Mouse (Mus musculus) left cerebral cortex, postnatal 4 days (tissue): ENCODE measurements around the gene Rgs10. TPM values are rescaled to one million over a fixed set of nuclear protein-coding genes. Genes with fewer than 3 reads are reported as not detected.
"Not testable (repeated sequence)": the region's sequence is repeated elsewhere in the genome, so short reads cannot be mapped to it uniquely, and the experiment has no call there.

Experiments used
- DNase-seq: peaks from one replicate; pipeline ENCODE4 v3.0.0-alpha.2; 2022
- intact Hi-C: fragments of 180-260 bp; cut with DNase I; formaldehyde crosslinking; loops from one replicate; pipeline ENCODE4 v1.15.1; 2025
- total RNA-seq, 2 experiments: library from RNA; stranded (reverse); gene quantifications; 2 replicates each; pipeline ENCODE4 v1.2.3; 2021

Rgs10 gene
- total RNA-seq, 2 experiments from 2014 or later: 34.3 to 41.2 TPM

- peak; percentile 92 for DNase-seq
- intact Hi-C loops: loop anchor here (5.0 kb wide), 1 partner anchor 101 kb away; the partner anchor contains the start of gene Tgfb1i1
Observed at GRCm38 (mm10) chr7:128348608-128349007, 70.0 kb downstream of the Rgs10 start.

- no peak for DNase-seq
- intact Hi-C loops: loop anchor here (5.0 kb wide), 1 partner anchor 100 kb away; the partner anchor contains the start of gene Tgfb1i1
Observed at GRCm38 (mm10) chr7:128346991-128347390, 71.6 kb downstream of the Rgs10 start.

GRCm38 (mm10) chr7:128346522-128346921, 72.0 kb downstream of the Rgs10 start:
- DNase-seq: no peak
- intact Hi-C loops: loop anchor here (5.0 kb wide), 1 partner anchor 99 kb away; the partner anchor contains the start of gene Tgfb1i1

GRCm38 (mm10) chr7:128345691-128346090, 72.9 kb downstream of the Rgs10 start:
- no peak for DNase-seq
- intact Hi-C loops: loop anchor here (5.0 kb wide), 1 partner anchor 98 kb away; the partner anchor contains the start of gene Tgfb1i1

GRCm38 (mm10) chr7:128344928-128345653, 73.5 kb downstream of the Rgs10 start:
- peak; percentile 66 for DNase-seq
- intact Hi-C loops: loop anchor here (5.0 kb wide), 1 partner anchor 98 kb away; the partner anchor contains the start of gene Tgfb1i1

- no peak for DNase-seq
- intact Hi-C loops: no loop called here
Observed at GRCm38 (mm10) chr7:128344488-128344887, 74.1 kb downstream of the Rgs10 start.

- intact Hi-C loops, DNase-seq: not testable (repeated sequence)
Observed at GRCm38 (mm10) chr7:128342691-128343090, 75.9 kb downstream of the Rgs10 start.

- DNase-seq, intact Hi-C loops: not testable (repeated sequence)
Observed at GRCm38 (mm10) chr7:128340321-128340720, 78.2 kb downstream of the Rgs10 start.

GRCm38 (mm10) chr7:128332896-128333295, 85.7 kb downstream of the Rgs10 start:
- no peak for DNase-seq
- intact Hi-C loops: no loop called here

- intact Hi-C loops: no loop called here
- no peak for DNase-seq
Observed at GRCm38 (mm10) chr7:128330981-128331380, 87.6 kb downstream of the Rgs10 start.

- intact Hi-C loops: no loop called here
- DNase-seq: no peak
Observed at GRCm38 (mm10) chr7:128324977-128325376, 93.6 kb downstream of the Rgs10 start.

Other genes with a start within 250 kb of the Rgs10 start
- gene Cox6a2, start 212.4 kb downstream of the Rgs10 start, total RNA-seq: 1 to 10 TPM; 3.2 TPM
- gene Armc5, start 181.4 kb downstream of the Rgs10 start, total RNA-seq: 10 to 100 TPM; 10.3 to 11.2 TPM
- gene 9130023H24Rik, start 180.7 kb downstream of the Rgs10 start, total RNA-seq: 1 to 10 TPM; 5.0 to 5.2 TPM
- gene Tgfb1i1, start 171.9 kb downstream of the Rgs10 start, total RNA-seq: 10 to 100 TPM; 36.9 to 37.6 TPM
- gene Slc5a2, start 153.1 kb downstream of the Rgs10 start, total RNA-seq: not detected
- 10 to 100 TPM; 23.4 to 27.8 TPM for gene BC017158, start 120.6 kb downstream of the Rgs10 start, total RNA-seq
- 100 to 1,000 TPM; 112 to 115 TPM for gene Tial1, start 43.0 kb upstream of the Rgs10 start, total RNA-seq
- gene Bag3, start 104.9 kb upstream of the Rgs10 start, total RNA-seq: 1 to 10 TPM; 3.8 to 4.4 TPM
- 100 to 1,000 TPM; 275 to 323 TPM for gene Inpp5f, start 192.6 kb upstream of the Rgs10 start, total RNA-seq